Mouse (Mus musculus) liver, postnatal 0 days (tissue): ENCODE measurements around the gene Emc10.

Source experiments
- CTCF ChIP-seq: sonication (generic); IDR thresholded peaks from 2 replicates; pipeline ENCODE4 v1.5.1; 2016; ENCODE audit warnings: antibody characterized with exemption, low read depth
- EP300 ChIP-seq: IDR thresholded peaks from 2 replicates; pipeline ENCODE4 v1.6.1; 2016; ENCODE audit warnings: antibody characterized with exemption, low read depth, mild to moderate bottlenecking

DNA sequence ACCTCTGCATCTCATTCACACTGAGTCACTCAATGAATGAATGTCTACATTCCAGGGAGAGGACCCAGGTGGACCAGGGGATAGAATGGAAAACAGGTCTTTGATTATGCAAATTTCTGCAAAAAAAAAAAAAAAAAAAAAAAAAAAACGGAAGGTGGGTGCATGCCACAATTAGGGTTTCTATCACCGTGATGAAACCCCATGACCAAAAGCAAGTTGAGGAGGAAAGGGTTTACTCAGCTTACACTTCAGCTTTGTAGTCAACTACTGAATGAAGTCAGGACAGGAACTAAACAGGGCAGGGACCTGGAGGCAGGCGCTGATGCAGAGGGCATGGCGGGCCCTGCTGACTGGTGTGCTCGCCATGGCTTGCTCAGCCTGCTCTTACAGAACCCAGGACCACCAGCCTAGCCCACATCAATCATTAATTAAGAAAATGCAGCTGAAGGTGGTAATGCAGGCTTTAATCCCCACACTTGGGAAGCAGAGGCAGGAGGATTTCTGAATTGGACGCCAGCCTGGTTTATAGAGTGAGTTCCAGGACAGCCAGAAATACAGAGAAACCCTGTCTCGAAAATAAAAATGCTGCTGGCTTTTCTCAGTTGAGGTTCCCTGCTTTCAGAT is 10.6 kb downstream of the Emc10 start:
- TF ChIP-seq CTCF (no peak), EP300 (no peak)
